Mouse (Mus musculus) small intestine, adult 2 months (tissue): ENCODE results near the gene Gpr157.

Source experiments
- CTCF ChIP-seq: fragments of 200-500 bp; IDR thresholded peaks from 2 replicates; pipeline ENCODE4 v1.5.1; 2012; ENCODE audit warnings: low read depth, mild to moderate bottlenecking, control low read depth, inconsistent platforms, low read length, moderate library complexity, mixed read lengths; ENCODE audit not compliant: insufficient replicate concordance, insufficient read length; ENCODE audit errors: extremely low read depth
- POLR2A ChIP-seq: fragments of 200-500 bp; IDR thresholded peaks from 2 replicates; pipeline ENCODE4 v1.6.1; 2012; ENCODE audit warnings: low read depth, mild to moderate bottlenecking, control low read depth, inconsistent platforms, low read length, moderate library complexity

DNA sequence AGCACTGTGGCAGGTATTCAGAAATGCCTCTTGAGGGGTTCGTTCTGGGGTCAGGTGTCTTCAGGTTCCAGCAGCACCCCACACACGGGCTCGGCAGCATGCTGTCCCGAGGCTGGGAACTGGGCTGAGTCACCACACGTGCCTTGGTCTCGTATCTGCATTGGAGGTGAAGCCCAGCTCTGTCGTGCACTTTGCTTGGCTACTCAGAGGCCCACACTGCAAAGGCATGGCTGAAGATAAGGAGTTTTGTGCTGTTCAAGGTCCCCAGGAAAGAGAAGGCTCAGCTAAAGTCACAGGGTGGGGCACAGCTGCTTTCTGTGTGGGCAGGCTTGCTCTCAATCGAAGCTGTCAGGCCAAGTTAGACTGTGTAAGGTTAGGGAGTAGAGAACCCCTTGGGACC, 65.3 kb downstream of the Gpr157 start:
- TF ChIP-seq CTCF, result no peak
- 0 out of 2 replicates have a peak, but pooled peaks have one; percentile 19 for TF ChIP-seq POLR2A
